Mouse (Mus musculus) C2C12 (cell line): ENCODE data around the gene Cps1. TPM values are rescaled to one million over a fixed set of nuclear protein-coding genes. Genes with fewer than 3 reads are reported as not detected.

Experiments used
- H3K27me3 ChIP-seq: one replicate; pipeline ENCODE4 v1.6.1; 2011; ENCODE audit not compliant: control insufficient read depth, insufficient read depth, insufficient read length
- H3K36me3 ChIP-seq: one replicate; pipeline ENCODE4 v1.6.1; 2011; ENCODE audit not compliant: control insufficient read depth, insufficient read depth
- H3K4me3 ChIP-seq: one replicate; pipeline ENCODE4 v1.5.1; 2011; ENCODE audit warnings: mild to moderate bottlenecking, control low read depth; ENCODE audit not compliant: poor library complexity, insufficient read depth, severe bottlenecking
- H3K79me2 ChIP-seq: one replicate; pipeline ENCODE4 v1.6.1; 2011; ENCODE audit not compliant: control insufficient read depth, insufficient read depth
- H3K79me3 ChIP-seq: one replicate; pipeline ENCODE4 v1.6.1; 2011; ENCODE audit warnings: low read depth, control low read depth
- H3ac ChIP-seq: one replicate; pipeline ENCODE3; 2011; ENCODE audit warnings: low read depth; ENCODE audit not compliant: control insufficient read depth, insufficient read length
- CEBPB ChIP-seq: IDR thresholded peaks from one replicate; pipeline ENCODE4 v1.6.1; 2011; ENCODE audit warnings: low read depth, mild to moderate bottlenecking, control low read depth, moderate library complexity
- CTCF ChIP-seq: IDR thresholded peaks from one replicate; pipeline ENCODE4 v1.5.1; 2011; ENCODE audit not compliant: control insufficient read depth, insufficient read depth, insufficient read length
- FOSL1 ChIP-seq: IDR thresholded peaks from one replicate; pipeline ENCODE4 v1.8.0; 2011; ENCODE audit warnings: mild to moderate bottlenecking, low read length; ENCODE audit not compliant: poor library complexity, insufficient read depth, severe bottlenecking
- MAX ChIP-seq: IDR thresholded peaks from one replicate; pipeline ENCODE4 v1.6.1; 2011; ENCODE audit warnings: mild to moderate bottlenecking, control low read depth
- MYOD1 ChIP-seq: IDR thresholded peaks from one replicate; pipeline ENCODE4 v1.6.1; 2011; ENCODE audit warnings: low read depth; ENCODE audit not compliant: control insufficient read depth, insufficient read length
- MYOG ChIP-seq: IDR thresholded peaks from one replicate; pipeline ENCODE4 v1.6.1; 2011; ENCODE audit not compliant: control insufficient read depth, insufficient read length; ENCODE audit errors: extremely low read depth
- USF1 ChIP-seq: IDR thresholded peaks from one replicate; pipeline ENCODE4 v1.6.1; 2011; ENCODE audit warnings: low read depth, mild to moderate bottlenecking, control low read depth, moderate library complexity
- polyA plus RNA-seq: library from polyadenylated mRNA; unstranded; fragments of >200 nt; fragmentation: generic; extraction: Trizol; gene quantifications from one replicate; pipeline ENCODE4 v1.2.1, GENCODE M21; 2012; ENCODE audit warnings: missing spikeins

Cps1 gene
- polyA plus RNA-seq, 1 experiment = 0.01 TPM

DNA sequence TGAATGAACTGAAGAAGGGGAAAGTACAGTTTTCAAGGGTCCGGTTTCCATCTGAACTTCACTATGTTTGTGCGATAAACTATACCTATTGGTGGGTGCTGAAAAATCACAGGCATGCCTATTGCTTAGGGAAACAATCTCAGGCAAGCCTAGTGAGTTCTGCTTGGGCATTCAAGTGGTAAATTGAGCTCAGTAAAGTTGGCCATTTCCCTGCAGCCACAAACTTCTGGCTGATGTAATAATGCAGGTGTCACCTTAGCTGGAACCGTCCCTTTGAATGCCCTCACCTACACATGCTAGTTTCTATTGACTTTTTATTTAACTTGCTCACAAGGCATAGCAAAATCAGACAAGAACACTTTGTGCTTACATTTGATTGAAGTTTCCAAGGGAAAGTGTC, 61.3 kb downstream of the Cps1 start:
- TF ChIP-seq USF1 (no peak), FOSL1 (no peak), MYOD1 (no peak), CEBPB (no peak), MAX (no peak), MYOG (no peak), CTCF (no peak)
- no peaks in the 10 kb centered on the region for H3K79me2 ChIP-seq
- no peaks in the 10 kb centered on the region for H3K36me3 ChIP-seq
- H3K79me3 ChIP-seq = no peaks in the 10 kb centered on the region
- H3ac ChIP-seq = no peak overlapping the region
- no peak overlapping the region for H3K4me3 ChIP-seq
- no peaks in the 10 kb centered on the region for H3K27me3 ChIP-seq

GRCm38 (mm10) chr1:67197335-67197734, 74.5 kb downstream of the Cps1 start:
- H3K79me3 ChIP-seq = no peaks in the 10 kb centered on the region
- no peaks in the 10 kb centered on the region for H3K27me3 ChIP-seq
- H3K4me3 ChIP-seq = no peak overlapping the region
- TF ChIP-seq FOSL1 = no peak
- TF ChIP-seq MAX = no peak
- no peak for TF ChIP-seq USF1
- no peak for TF ChIP-seq CEBPB
- TF ChIP-seq MYOD1 = no peak
- TF ChIP-seq MYOG = no peak
- TF ChIP-seq CTCF = no peak
- H3K79me2 ChIP-seq = no peaks in the 10 kb centered on the region
- H3ac ChIP-seq = no peak overlapping the region
- no peaks in the 10 kb centered on the region for H3K36me3 ChIP-seq

DNA sequence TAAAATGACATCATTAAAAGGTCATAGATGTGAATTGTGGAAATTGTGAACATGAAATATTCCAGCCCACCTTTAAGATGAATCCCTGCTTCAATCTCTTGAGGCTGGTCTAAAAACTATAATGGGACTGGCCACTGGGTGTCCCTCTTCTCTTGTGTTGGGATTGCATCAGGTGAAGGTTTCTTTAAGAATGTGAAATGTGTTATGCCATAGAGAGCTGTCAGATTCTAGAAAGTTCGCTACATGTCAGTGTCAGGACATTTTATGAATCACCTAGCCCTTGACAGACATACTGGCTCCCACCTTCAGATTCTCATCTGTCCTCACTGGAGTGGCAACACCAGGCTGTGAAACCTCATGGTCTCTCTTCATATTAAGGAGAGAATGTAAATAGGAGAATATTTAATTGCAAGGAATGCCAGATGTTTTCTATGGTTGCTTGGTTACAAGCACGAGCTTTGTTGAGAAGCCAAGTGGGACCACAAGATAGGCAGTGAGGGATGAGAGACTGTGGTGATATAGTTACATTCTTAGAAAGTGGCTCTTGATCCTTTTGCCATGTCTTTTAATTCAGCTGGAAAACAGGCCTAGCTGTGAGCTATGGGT, 95.6 kb downstream of the Cps1 start:
- Histone ChIP-seq H3K79me3 (no peaks in the 10 kb centered on the region), H3K27me3 (no peaks in the 10 kb centered on the region), H3ac (no peak overlapping the region), H3K79me2 (no peaks in the 10 kb centered on the region), H3K4me3 (no peak overlapping the region), H3K36me3 (no peaks in the 10 kb centered on the region)
- TF ChIP-seq CEBPB = no peak
- no peak for TF ChIP-seq MAX
- no peak for TF ChIP-seq USF1
- TF ChIP-seq MYOG = no peak
- no peak for TF ChIP-seq FOSL1
- TF ChIP-seq MYOD1 = no peak
- no peak for TF ChIP-seq CTCF

DNA sequence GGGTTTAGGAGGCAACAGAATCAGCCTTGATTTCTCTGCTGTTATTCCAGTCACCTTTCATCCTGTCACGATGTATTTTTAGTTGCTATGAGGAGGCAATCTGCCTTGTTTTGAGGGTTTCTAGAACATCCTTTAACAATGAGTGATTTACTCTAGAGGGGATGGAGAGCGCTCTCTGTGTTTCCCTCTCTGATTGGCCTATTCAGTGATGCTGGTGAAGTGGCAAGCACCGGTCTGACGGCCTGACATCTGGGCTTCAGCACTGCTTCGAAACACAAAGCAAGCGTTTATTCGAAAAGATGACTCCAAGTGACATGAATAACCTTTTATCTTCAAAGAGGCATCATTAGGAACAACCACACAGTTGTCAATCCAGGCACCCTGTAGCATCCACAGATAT, 100.8 kb downstream of the Cps1 start:
- H3K79me2 ChIP-seq = no peaks in the 10 kb centered on the region
- H3K79me3 ChIP-seq = no peaks in the 10 kb centered on the region
- TF ChIP-seq MYOD1 (no peak), CTCF (no peak), MAX (no peak), USF1 (no peak), CEBPB (no peak), MYOG (no peak)
- no peak overlapping the region for H3ac ChIP-seq
- no peaks in the 10 kb centered on the region for H3K36me3 ChIP-seq
- H3K4me3 ChIP-seq = no peak overlapping the region
- no peaks in the 10 kb centered on the region for H3K27me3 ChIP-seq

DNA sequence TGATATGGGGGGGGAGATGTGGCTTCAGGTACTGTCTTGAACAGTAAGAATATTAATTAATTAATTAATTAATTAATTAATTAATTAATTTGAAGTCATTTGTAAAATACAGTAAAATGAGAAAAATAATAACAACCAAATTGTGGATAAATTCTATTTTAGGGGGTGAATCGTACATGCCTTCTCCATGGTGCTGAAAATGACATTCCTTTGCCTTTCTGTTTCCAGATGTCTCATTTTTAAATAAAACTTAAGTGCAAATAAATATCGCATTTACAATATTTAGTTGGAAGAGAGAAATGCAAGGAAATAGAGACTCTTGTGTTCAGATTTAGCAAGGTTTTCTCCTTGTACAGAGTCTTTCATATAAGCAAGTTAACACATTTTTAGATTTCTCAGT, 112.0 kb downstream of the Cps1 start:
- TF ChIP-seq CEBPB = no peak
- no peak for TF ChIP-seq CTCF
- no peak for TF ChIP-seq USF1
- TF ChIP-seq MYOD1 = no peak
- TF ChIP-seq MYOG = no peak
- no peak for TF ChIP-seq FOSL1
- no peak for TF ChIP-seq MAX
- no peaks in the 10 kb centered on the region for H3K27me3 ChIP-seq
- no peak overlapping the region for H3K4me3 ChIP-seq
- no peaks in the 10 kb centered on the region for H3K36me3 ChIP-seq
- no peak overlapping the region for H3ac ChIP-seq
- no peaks in the 10 kb centered on the region for H3K79me3 ChIP-seq
- no peaks in the 10 kb centered on the region for H3K79me2 ChIP-seq
